ENCODE assay signal across 10 mouse cellular contexts in genomic region chr3:107579466-107579865, GRCm38 (mm10). TPM values are rescaled to one million over a fixed set of nuclear protein-coding genes. Genes with fewer than 3 reads are reported as not detected.
DNase-seq lines count a peak whose midpoint lies in the region; ATAC-seq and TF ChIP-seq lines count a peak whose summit lies in the region.
"Had no signal": no experiment of that assay in that cellular context is flagged by ENCODE, and none has a peak within 500 bp of the region (broad histone marks: within the 10 kb centered on the region; RNA-seq: fewer than 3 reads in every experiment).

No protein-coding gene starts in this region.

- peak; percentile 29 for TF ChIP-seq RAD21 in MEL (IDR thresholded peaks at IDR 0.05; ENCODE audit: low read depth, low read length)

- H3K79me2 ChIP-seq in MEL (ENCODE audit: control insufficient read depth, insufficient read depth, low read length, poor library complexity): no peaks in the 10 kb centered on the region

- ATAC-seq in kidney, embryonic 15.5 days (replicated peaks; ENCODE audit: low FRiP score): no peak
- ATAC-seq in forebrain, postnatal 0 days: no peak
- ATAC-seq in megakaryocyte-erythroid progenitor cell, adult 5-6 weeks (replicated peaks; ENCODE audit: low FRiP score, low TSS enrichment, poor library complexity, severe bottlenecking): 0 out of 2 replicates have a peak, but pooled peaks have one; percentile 58

- H3K9me3 ChIP-seq in kidney, embryonic 15.5 days (replicated peaks): no peaks in the 10 kb centered on the region
- no peaks in the 10 kb centered on the region for H3K9me3 ChIP-seq in MEL (replicated peaks; ENCODE audit: insufficient read depth, low read length)
- H3K9me3 ChIP-seq in forebrain, postnatal 0 days (ENCODE audit: low read length): no peaks in the 10 kb centered on the region
- H3K9me3 ChIP-seq: lung, embryonic 15.5 days had no signal

- H3K4me2 ChIP-seq in kidney, embryonic 15.5 days: no peak overlapping the region
- H3K4me2 ChIP-seq in forebrain, postnatal 0 days (ENCODE audit: low read depth): no peak overlapping the region
- H3K4me2 ChIP-seq: lung, embryonic 15.5 days had no signal

- TF ChIP-seq CTCF in MEL (IDR thresholded peaks at IDR 0.05 in 2 of 3, conservative IDR thresholded peaks at IDR 0.05 in 1 of 3; ENCODE audit: control insufficient read depth in 1 of 3, insufficient read depth in 1 of 3, low read depth in 2 of 3, low read length in 3 of 3, poor library complexity in 1 of 3, severe bottlenecking in 1 of 3): peak; percentile 69 to 79 (median 71)
- TF ChIP-seq CTCF in forebrain, postnatal 0 days (IDR thresholded peaks at IDR 0.05; ENCODE audit: low read depth): peak; percentile 80

- DNase-seq in kidney, adult 8-10 months: peak; percentile 26 to 67
- peak; percentile 59 for DNase-seq in MEL (ENCODE audit: low read depth, low spot score)
- DNase-seq in c-Kit-positive CD71-negative TER-119-negative erythroid progenitor cells, embryonic 14.5 days (ENCODE audit: low read depth): peak; percentile 67
- DNase-seq in forebrain, postnatal 0 days: peak; percentile 79
- peak; percentile 76 to 79 for DNase-seq in layer of hippocampus, postnatal 10 days (ENCODE audit: low spot score in 2 of 2)
- peak; percentile 62 for DNase-seq in thymus, postnatal 14 days

- H3K4me3 ChIP-seq in kidney, embryonic 15.5 days (replicated peaks): no peak overlapping the region
- H3K4me3 ChIP-seq in MEL (ENCODE audit: control insufficient read depth in 1 of 2, insufficient read depth in 1 of 2, low read depth in 2 of 2, low read length in 2 of 2): no peak overlapping the region
- H3K4me3 ChIP-seq in forebrain, postnatal 0 days (ENCODE audit: low read depth, low read length): no peak overlapping the region
- H3K4me3 ChIP-seq: erythroblast, embryonic 14.5 days; lung, embryonic 15.5 days had no signal

- no peak for TF ChIP-seq POLR2A in MEL (IDR thresholded peaks at IDR 0.05; ENCODE audit: control insufficient read depth in 1 of 2, insufficient read depth in 1 of 2, low read depth in 1 of 2, low read length in 2 of 2, poor library complexity in 1 of 2)

- no peak for TF ChIP-seq EP300 in MEL (IDR thresholded peaks at IDR 0.05; ENCODE audit: low read depth in 1 of 2, low read length in 2 of 2)

- no peaks in the 10 kb centered on the region for H3K36me3 ChIP-seq in kidney, embryonic 15.5 days
- no peaks in the 10 kb centered on the region for H3K36me3 ChIP-seq in MEL (ENCODE audit: control insufficient read depth in 1 of 2, insufficient read depth in 2 of 2, low read length in 2 of 2)
- H3K36me3 ChIP-seq in forebrain, postnatal 0 days (ENCODE audit: insufficient read depth): no peaks in the 10 kb centered on the region
- H3K36me3 ChIP-seq: lung, embryonic 15.5 days had no signal

- no peak overlapping the region for H3K27ac ChIP-seq in kidney, embryonic 15.5 days
- no peak overlapping the region for H3K27ac ChIP-seq in MEL (ENCODE audit: control insufficient read depth, low read depth, low read length)
- no peak overlapping the region for H3K27ac ChIP-seq in forebrain, postnatal 0 days (ENCODE audit: low read depth, low read length)
- H3K27ac ChIP-seq: lung, embryonic 15.5 days had no signal

- peaks cover 17% of the 10 kb centered on the region for H3K4me1 ChIP-seq in kidney, embryonic 15.5 days
- H3K4me1 ChIP-seq in MEL (ENCODE audit: control insufficient read depth in 1 of 2, insufficient read depth in 2 of 2, low read length in 2 of 2): no peaks in the 10 kb centered on the region
- H3K4me1 ChIP-seq in forebrain, postnatal 0 days (ENCODE audit: insufficient read depth): peaks cover 7% of the 10 kb centered on the region; the same call in 1 of the 2 replicates

- WGBS in kidney, embryonic 15.5 days: 9% methylated on average over 4 of the region's 4 CpGs
- WGBS in forebrain, postnatal 0 days: 4% methylated on average over 4 of the region's 4 CpGs

- H3K9ac ChIP-seq in kidney, embryonic 15.5 days: no peak overlapping the region
- no peak overlapping the region for H3K9ac ChIP-seq in MEL (ENCODE audit: control insufficient read depth, low read depth, low read length, poor library complexity, severe bottlenecking)
- no peak overlapping the region for H3K9ac ChIP-seq in forebrain, postnatal 0 days
- H3K9ac ChIP-seq: lung, embryonic 15.5 days had no signal

- peaks cover 76% of the 10 kb centered on the region for H3K27me3 ChIP-seq in kidney, embryonic 15.5 days
- peaks cover 0 to 14% of the 10 kb centered on the region in 2 experiments; a peak in 3 of 4 replicates for H3K27me3 ChIP-seq in MEL (ENCODE audit: control insufficient read depth in 1 of 2, insufficient read depth in 2 of 2, low read length in 2 of 2)
- H3K27me3 ChIP-seq in forebrain, postnatal 0 days (ENCODE audit: insufficient read depth, low read length): peaks cover 41% of the 10 kb centered on the region

TF ChIP-seq in MEL, 35 proteins besides CTCF, POLR2A, EP300 and RAD21:
- TF ChIP-seq GATA1 (IDR thresholded peaks at IDR 0.05; ENCODE audit: low read depth, low read length) (no peak), ZKSCAN1 (IDR thresholded peaks at IDR 0.05; ENCODE audit: low read depth, low read length) (no peak), TCF12 (IDR thresholded peaks at IDR 0.05; ENCODE audit: low read depth, low read length) (no peak), CHD1 (IDR thresholded peaks at IDR 0.05; ENCODE audit: low read depth, low read length) (no peak), SMC3 (IDR thresholded peaks at IDR 0.05; ENCODE audit: low read depth, low read length) (peak; percentile 74), BHLHE40 (IDR thresholded peaks at IDR 0.05; ENCODE audit: borderline replicate concordance, low read depth, low read length) (no peak), ZC3H11A (IDR thresholded peaks at IDR 0.05; ENCODE audit: low read depth, low read length) (no peak)

RNA-seq across cellular contexts. Expression of gene Alx3, which starts 15.4 kb away (rescaled TPM):
- polyA plus RNA-seq in kidney, embryonic 15.5 days (2015; fragmentation: Nextera tagmentation; extraction: Ambion mirVana): 0.10 and 0.19 TPM in 2 replicates
- total RNA-seq in MEL (2012; rRNA removed): not detected in 2 replicates
- not detected for polyA plus RNA-seq in MEL (2012; ENCODE audit: insufficient read depth in 1 of 2, insufficient read length in 2 of 2, low read depth in 1 of 2, low replicate concordance in 2 of 2, missing spikeins in 1 of 2)
- 2.2 and 3.3 TPM in 2 replicates for total RNA-seq in forebrain, postnatal 0 days (2014; rRNA removed)
- polyA plus RNA-seq in forebrain, postnatal 0 days (2015; fragmentation: Nextera tagmentation; extraction: Ambion mirVana): 3.7 and 5.2 TPM in 2 replicates
- total RNA-seq in layer of hippocampus, postnatal 10 days (2021): under 1 TPM; 0.37 to 0.40 TPM
- not detected in 2 replicates for total RNA-seq in megakaryocyte-erythroid progenitor cell, adult 5-6 weeks (2014; fragmentation: Nextera tagmentation)
- total RNA-seq in megakaryocyte-erythroid progenitor cell, adult 5-6 weeks (2017): not detected in 2 replicates
- polyA plus RNA-seq: erythroblast, embryonic 14.5 days had no signal

RNA-seq across cellular contexts. Expression of gene Ubl4b, which starts 24.6 kb away (rescaled TPM):
- polyA plus RNA-seq in kidney, embryonic 15.5 days (2015; fragmentation: Nextera tagmentation; extraction: Ambion mirVana): not detected in 2 replicates
- not detected in 2 replicates for total RNA-seq in MEL (2012; rRNA removed)
- polyA plus RNA-seq in MEL (2012; ENCODE audit: insufficient read depth in 1 of 2, insufficient read length in 2 of 2, low read depth in 1 of 2, low replicate concordance in 2 of 2, missing spikeins in 1 of 2): not detected
- total RNA-seq in forebrain, postnatal 0 days (2014; rRNA removed): 0.23 TPM in 1 of 2 replicates, not detected in the other
- polyA plus RNA-seq in forebrain, postnatal 0 days (2015; fragmentation: Nextera tagmentation; extraction: Ambion mirVana): not detected in 2 replicates
- not detected for total RNA-seq in layer of hippocampus, postnatal 10 days (2021)
- total RNA-seq in megakaryocyte-erythroid progenitor cell, adult 5-6 weeks (2014; fragmentation: Nextera tagmentation): not detected in 2 replicates
- not detected in 2 replicates for total RNA-seq in megakaryocyte-erythroid progenitor cell, adult 5-6 weeks (2017)
- polyA plus RNA-seq: erythroblast, embryonic 14.5 days; lung, embryonic 15.5 days had no signal

RNA-seq across cellular contexts. Expression of gene Gm10961, which starts 51.7 kb away (rescaled TPM):
- polyA plus RNA-seq in kidney, embryonic 15.5 days (2015; fragmentation: Nextera tagmentation; extraction: Ambion mirVana): not detected in 2 replicates
- not detected in 2 replicates for total RNA-seq in MEL (2012; rRNA removed)
- not detected for polyA plus RNA-seq in MEL (2012; ENCODE audit: insufficient read depth in 1 of 2, insufficient read length in 2 of 2, low read depth in 1 of 2, low replicate concordance in 2 of 2, missing spikeins in 1 of 2)
- total RNA-seq in forebrain, postnatal 0 days (2014; rRNA removed): not detected in 2 replicates
- polyA plus RNA-seq in forebrain, postnatal 0 days (2015; fragmentation: Nextera tagmentation; extraction: Ambion mirVana): not detected in 2 replicates
- total RNA-seq in layer of hippocampus, postnatal 10 days (2021): not detected
- not detected in 2 replicates for total RNA-seq in megakaryocyte-erythroid progenitor cell, adult 5-6 weeks (2014; fragmentation: Nextera tagmentation)
- total RNA-seq in megakaryocyte-erythroid progenitor cell, adult 5-6 weeks (2017): not detected in 2 replicates
- polyA plus RNA-seq: erythroblast, embryonic 14.5 days; lung, embryonic 15.5 days had no signal

RNA-seq across cellular contexts. Expression of gene Strip1, which starts 52.0 kb away (rescaled TPM):
- polyA plus RNA-seq in kidney, embryonic 15.5 days (2015; fragmentation: Nextera tagmentation; extraction: Ambion mirVana): 45.0 and 46.4 TPM in 2 replicates
- total RNA-seq in MEL (2012; rRNA removed): 19.8 and 20.2 TPM in 2 replicates
- 10 to 100 TPM in 1 of 2 experiments, not detected in 1; 32.9 TPM for polyA plus RNA-seq in MEL (2012; ENCODE audit: insufficient read depth in 1 of 2, insufficient read length in 2 of 2, low read depth in 1 of 2, low replicate concordance in 2 of 2, missing spikeins in 1 of 2)
- total RNA-seq in forebrain, postnatal 0 days (2014; rRNA removed): 115 and 135 TPM in 2 replicates
- polyA plus RNA-seq in forebrain, postnatal 0 days (2015; fragmentation: Nextera tagmentation; extraction: Ambion mirVana): 92.6 and 108 TPM in 2 replicates
- 10 to 100 TPM; 90.6 to 98.7 TPM for total RNA-seq in layer of hippocampus, postnatal 10 days (2021)
- 19.9 and 20.5 TPM in 2 replicates for total RNA-seq in megakaryocyte-erythroid progenitor cell, adult 5-6 weeks (2014; fragmentation: Nextera tagmentation)
- total RNA-seq in megakaryocyte-erythroid progenitor cell, adult 5-6 weeks (2017): 16.9 and 22.6 TPM in 2 replicates
